Mouse (Mus musculus): ENCODE data around the gene Defb20. TPM values are rescaled to one million over a fixed set of nuclear protein-coding genes. Genes with fewer than 3 reads are reported as not detected.
A peak's percentile ranks its signal among the peaks of the same experiment; 100 is the strongest.
"Not testable (repeated sequence)": the region's sequence is repeated elsewhere in the genome, so short reads cannot be mapped to it uniquely, and the experiment has no call there.

The Defb20 gene
- polyA plus RNA-seq (2016; fragmentation: Nextera tagmentation; extraction: Ambion mirVana) = not detected in 2 replicates

GRCm38 (mm10) chr2:152476763-152477162, at the start of gene Defb20:
Gene Defb20, plus strand, starts transcription at chr2:152477063.
- no peak for ATAC-seq (ENCODE audit: low FRiP score, low read depth)
- Histone ChIP-seq H3K27me3 (no peaks in the 10 kb centered on the region), H3K9ac (replicated peaks) (no peak within 1 kb of the TSS), H3K36me3 (no peaks in the 10 kb centered on the region), H3K4me3 (no peak within 1 kb of the TSS), H3K27ac (replicated peaks) (no peak within 1 kb of the TSS), H3K4me2 (replicated peaks) (no peak within 1 kb of the TSS), H3K9me3 (no peaks in the 10 kb centered on the region), H3K4me1 (no peaks in the 10 kb centered on the region)
- WGBS = 70% methylated on average over 2 of the region's 2 CpGs

GRCm38 (mm10) chr2:152427493-152427892, 49.4 kb upstream of the Defb20 start:
- Histone ChIP-seq H3K4me1 (peaks cover 9% of the 10 kb centered on the region; the same call in 1 of the 2 replicates), H3K27ac (replicated peaks) (no peak overlapping the region), H3K9me3 (no peaks in the 10 kb centered on the region), H3K27me3 (no peaks in the 10 kb centered on the region), H3K4me2 (replicated peaks) (peak overlapping the region; percentile 39), H3K36me3 (no peaks in the 10 kb centered on the region), H3K9ac (replicated peaks) (0 out of 2 replicates have a peak overlapping the region, but pooled peaks have one; percentile 21), H3K4me3 (no peak overlapping the region)
- WGBS = 6% methylated on average over 12 of the region's 12 CpGs
- ATAC-seq (ENCODE audit: low FRiP score, low read depth) = no peak

GRCm38 (mm10) chr2:152428481-152428880, 48.4 kb upstream of the Defb20 start:
- 96% methylated on average over 2 of the region's 2 CpGs for WGBS
- not testable (repeated sequence) for H3K4me2 ChIP-seq (replicated peaks); ATAC-seq (ENCODE audit: low FRiP score, low read depth); H3K9ac ChIP-seq (replicated peaks); H3K4me3 ChIP-seq; H3K4me1 ChIP-seq; H3K27me3 ChIP-seq; H3K9me3 ChIP-seq; H3K27ac ChIP-seq (replicated peaks); H3K36me3 ChIP-seq

GRCm38 (mm10) chr2:152436405-152436901, 40.4 kb upstream of the Defb20 start:
- WGBS = 79% methylated on average over 7 of the region's 7 CpGs
- no peak overlapping the region for H3K4me2 ChIP-seq (replicated peaks)
- no peak overlapping the region for H3K27ac ChIP-seq (replicated peaks)
- peaks cover 5% of the 10 kb centered on the region; the same call in 1 of the 2 replicates for H3K4me1 ChIP-seq
- no peak overlapping the region for H3K4me3 ChIP-seq
- no peak overlapping the region for H3K9ac ChIP-seq (replicated peaks)
- H3K27me3 ChIP-seq = peaks cover 10% of the 10 kb centered on the region; the same call in 1 of the 2 replicates
- no peaks in the 10 kb centered on the region for H3K9me3 ChIP-seq
- no peaks in the 10 kb centered on the region for H3K36me3 ChIP-seq
- ATAC-seq (ENCODE audit: low FRiP score, low read depth) = no peak

- no peaks in the 10 kb centered on the region for H3K36me3 ChIP-seq
- H3K27ac ChIP-seq (replicated peaks) = 0 out of 2 replicates have a peak overlapping the region, but pooled peaks have one; percentile 2
- peak overlapping the region; percentile 43; the same call in 1 of the 2 replicates for H3K9ac ChIP-seq (replicated peaks)
- H3K27me3 ChIP-seq = peaks cover 10% of the 10 kb centered on the region; the same call in 1 of the 2 replicates
- H3K4me2 ChIP-seq (replicated peaks) = peak overlapping the region; percentile 58
- H3K4me1 ChIP-seq = peaks cover 5% of the 10 kb centered on the region; the same call in 1 of the 2 replicates
- 4% methylated on average over 23 of the region's 23 CpGs for WGBS
- peak; percentile 81 for ATAC-seq (ENCODE audit: low FRiP score, low read depth)
- H3K4me3 ChIP-seq = peak overlapping the region; percentile 34
- H3K9me3 ChIP-seq = no peaks in the 10 kb centered on the region
These were observed 39.6 kb upstream of the Defb20 start for GRCm38 (mm10) chr2:152436983-152437860.

GRCm38 (mm10) chr2:152438963-152439362, 37.9 kb upstream of the Defb20 start:
- Histone ChIP-seq H3K27me3 (peaks cover 4% of the 10 kb centered on the region; the same call in 1 of the 2 replicates), H3K4me2 (replicated peaks) (no peak overlapping the region), H3K4me1 (peaks cover 5% of the 10 kb centered on the region; the same call in 1 of the 2 replicates), H3K9ac (replicated peaks) (no peak overlapping the region), H3K9me3 (no peaks in the 10 kb centered on the region), H3K4me3 (no peak overlapping the region), H3K36me3 (no peaks in the 10 kb centered on the region), H3K27ac (replicated peaks) (no peak overlapping the region)
- no peak for ATAC-seq (ENCODE audit: low FRiP score, low read depth)
- 58% methylated on average over 1 of the region's 1 CpGs for WGBS

GRCm38 (mm10) chr2:152439833-152440232, 37.0 kb upstream of the Defb20 start:
- Histone ChIP-seq H3K27me3 (0 out of 2 replicates have a peak, but pooled peaks cover 4% of the 10 kb centered on the region), H3K9ac (replicated peaks) (no peak overlapping the region), H3K9me3 (no peaks in the 10 kb centered on the region), H3K27ac (replicated peaks) (no peak overlapping the region), H3K4me2 (replicated peaks) (no peak overlapping the region), H3K4me3 (no peak overlapping the region), H3K36me3 (no peaks in the 10 kb centered on the region), H3K4me1 (peaks cover 5% of the 10 kb centered on the region; the same call in 1 of the 2 replicates)
- 81% methylated on average over 2 of the region's 2 CpGs for WGBS
- no peak for ATAC-seq (ENCODE audit: low FRiP score, low read depth)

- ATAC-seq (ENCODE audit: low FRiP score, low read depth) = no peak
- no peak overlapping the region for H3K27ac ChIP-seq (replicated peaks)
- no peak overlapping the region for H3K9ac ChIP-seq (replicated peaks)
- WGBS = 73% methylated on average over 4 of the region's 4 CpGs
- H3K4me1 ChIP-seq = peaks cover 1% of the 10 kb centered on the region; the same call in 1 of the 2 replicates
- H3K27me3 ChIP-seq = no peaks in the 10 kb centered on the region
- no peaks in the 10 kb centered on the region for H3K36me3 ChIP-seq
- no peak overlapping the region for H3K4me2 ChIP-seq (replicated peaks)
- H3K9me3 ChIP-seq = no peaks in the 10 kb centered on the region
- H3K4me3 ChIP-seq = no peak overlapping the region
These were observed 34.5 kb upstream of the Defb20 start for GRCm38 (mm10) chr2:152442322-152442721.

GRCm38 (mm10) chr2:152443281-152443680, 33.6 kb upstream of the Defb20 start:
- no peak for ATAC-seq (ENCODE audit: low FRiP score, low read depth)
- Histone ChIP-seq H3K4me3 (no peak overlapping the region), H3K4me2 (replicated peaks) (no peak overlapping the region), H3K9me3 (no peaks in the 10 kb centered on the region), H3K4me1 (no peaks in the 10 kb centered on the region), H3K9ac (replicated peaks) (no peak overlapping the region), H3K27me3 (no peaks in the 10 kb centered on the region), H3K27ac (replicated peaks) (no peak overlapping the region), H3K36me3 (no peaks in the 10 kb centered on the region)
- WGBS = 88% methylated on average over 8 of the region's 8 CpGs

- no peaks in the 10 kb centered on the region for H3K4me1 ChIP-seq
- 0 out of 2 replicates have a peak, but pooled peaks cover 5% of the 10 kb centered on the region for H3K27me3 ChIP-seq
- no peak overlapping the region for H3K4me3 ChIP-seq
- 69% methylated on average over 2 of the region's 2 CpGs for WGBS
- H3K27ac ChIP-seq (replicated peaks) = no peak overlapping the region
- H3K9ac ChIP-seq (replicated peaks) = no peak overlapping the region
- no peaks in the 10 kb centered on the region for H3K9me3 ChIP-seq
- H3K36me3 ChIP-seq = no peaks in the 10 kb centered on the region
- H3K4me2 ChIP-seq (replicated peaks) = no peak overlapping the region
- ATAC-seq (ENCODE audit: low FRiP score, low read depth) = no peak
These were observed 30.2 kb upstream of the Defb20 start for GRCm38 (mm10) chr2:152446642-152447041.

- Histone ChIP-seq H3K4me2 (replicated peaks) (no peak overlapping the region), H3K27ac (replicated peaks) (no peak overlapping the region), H3K4me1 (no peaks in the 10 kb centered on the region), H3K9ac (replicated peaks) (no peak overlapping the region), H3K9me3 (no peaks in the 10 kb centered on the region), H3K4me3 (no peak overlapping the region), H3K36me3 (no peaks in the 10 kb centered on the region), H3K27me3 (0 out of 2 replicates have a peak, but pooled peaks cover 5% of the 10 kb centered on the region)
- ATAC-seq (ENCODE audit: low FRiP score, low read depth) = no peak
- WGBS = 55% methylated on average over 5 of the region's 5 CpGs
These were observed 29.4 kb upstream of the Defb20 start for GRCm38 (mm10) chr2:152447461-152447860.

GRCm38 (mm10) chr2:152450241-152450640, 26.6 kb upstream of the Defb20 start:
- Histone ChIP-seq H3K4me1 (no peaks in the 10 kb centered on the region), H3K4me2 (replicated peaks) (no peak overlapping the region), H3K27me3 (0 out of 2 replicates have a peak, but pooled peaks cover 5% of the 10 kb centered on the region), H3K4me3 (no peak overlapping the region), H3K27ac (replicated peaks) (no peak overlapping the region), H3K9ac (replicated peaks) (no peak overlapping the region), H3K36me3 (no peaks in the 10 kb centered on the region), H3K9me3 (no peaks in the 10 kb centered on the region)
- ATAC-seq (ENCODE audit: low FRiP score, low read depth) = no peak
- 2% methylated on average over 5 of the region's 5 CpGs for WGBS

Data from midbrain, embryonic 12.5 days (tissue).